Mouse (Mus musculus): ENCODE results near the gene Arhgef1.
A peak's percentile ranks its signal among the peaks of the same experiment; 100 is the strongest.

GRCm38 (mm10) chr7:24971972-24972893 is 69.5 kb downstream of the Arhgef1 start, which contains the start of gene Rabac1:
- TF ChIP-seq CTCF (IDR thresholded peaks at IDR 0.05; ENCODE audit: control insufficient read depth, insufficient read depth, insufficient replicate concordance, low read depth, low read length) (peak; percentile 5; the same call in 1 of the 2 replicates), POLR2A (IDR thresholded peaks at IDR 0.05; ENCODE audit: control insufficient read depth, low read depth, low read length) (peak; percentile 73)

Measured in testis, adult 2 months (tissue).